Mouse (Mus musculus) lung, postnatal 4 days (tissue): ENCODE measurements around the gene Olfr1.

ENCODE experiments used
- DNase-seq, 2 experiments: peaks; one replicate each; pipeline ENCODE4 v3.0.0; 2021

Olfr1 gene

DNA sequence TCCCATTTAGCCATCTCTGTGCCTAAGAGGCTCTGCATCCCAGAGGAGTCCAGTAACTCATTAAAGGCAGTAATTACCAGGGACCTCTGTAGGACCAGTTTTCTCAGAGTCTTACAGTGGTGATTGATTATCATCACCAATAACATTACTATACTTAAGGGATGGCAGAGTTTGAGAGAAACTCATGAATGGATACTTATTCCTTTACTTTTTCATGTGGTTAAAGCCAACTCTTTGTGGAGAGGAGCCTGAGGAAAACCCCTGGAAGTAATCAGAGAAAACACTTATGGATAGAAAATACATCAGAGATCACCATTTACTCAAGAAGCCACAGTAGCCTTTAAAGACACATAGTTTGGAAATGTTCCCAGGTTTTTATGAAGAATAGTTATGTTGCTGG, at the start of gene Olfr1:
Gene Olfr1 (minus strand): TSS at position 101 of the 400 bp plus-strand sequence.
- DNase-seq = no peak

DNA sequence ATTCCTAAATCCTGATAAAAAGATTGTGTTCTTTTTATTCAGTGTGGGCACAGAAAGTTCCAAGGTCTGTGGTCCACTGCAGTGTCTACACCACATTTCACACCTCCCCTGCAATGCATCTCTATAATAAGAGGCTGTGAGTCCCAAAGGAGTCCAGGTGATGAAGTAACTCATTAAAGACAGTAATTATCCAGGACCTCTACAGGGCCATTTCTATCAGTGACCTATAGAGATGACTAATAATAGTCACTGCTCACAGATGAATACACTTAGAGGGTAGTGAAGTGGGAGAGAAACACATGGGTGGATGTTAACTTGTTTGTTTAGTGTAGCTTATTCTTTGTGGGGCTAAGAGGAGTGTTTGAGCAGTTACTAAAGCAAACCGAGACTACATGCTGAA, 29.0 kb upstream of the Olfr1 start, which contains the start of gene Olfr378:
Gene Olfr378 (minus strand): TSS at position 101 of the 400 bp plus-strand sequence.
- no peak for DNase-seq

GRCm38 (mm10) chr11:73395374-73395773, 4.0 kb downstream of the Olfr1 start:
- no peak for DNase-seq

GRCm38 (mm10) chr11:73370946-73371345, 28.5 kb downstream of the Olfr1 start, which contains the start of gene Olfr376:
TSS of gene Olfr376 (plus strand) at chr11:73371246.
- DNase-seq = no peak

DNA sequence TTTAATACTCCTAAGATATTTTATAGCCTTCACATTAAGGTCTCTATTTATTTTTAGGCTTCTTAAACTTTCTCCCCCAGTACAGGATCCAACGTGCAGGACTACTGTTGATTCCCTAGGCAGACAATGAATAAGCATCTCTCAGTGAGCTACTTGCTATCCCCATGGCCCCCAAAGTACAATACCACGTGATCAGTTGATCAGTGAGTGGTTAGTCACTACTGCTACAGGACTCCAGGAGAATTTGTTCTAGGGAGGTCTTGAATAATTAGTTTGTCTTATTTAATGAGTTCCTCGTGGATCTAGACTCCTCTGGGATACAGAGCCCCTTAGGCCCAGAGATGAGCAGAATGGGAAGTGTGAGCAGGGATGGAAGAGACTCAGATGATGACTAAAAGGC, 48.9 kb downstream of the Olfr1 start, which contains the start of gene Olfr20:
Gene Olfr20 (plus strand): TSS at position 301 of the 400 bp plus-strand sequence.
- no peak for DNase-seq
